Mouse (Mus musculus): ENCODE measurements around the gene Rgs13.

The Rgs13 gene

GRCm38 (mm10) chr1:144177166-144177565 lies at the start of gene Rgs13:
Rgs13 (minus strand) TSS chr1:144177372.
- no peak for DNase-seq (ENCODE audit: low read depth, low spot score)

GRCm38 (mm10) chr1:144215230-144215629 lies 38.1 kb upstream of the Rgs13 start:
- DNase-seq (ENCODE audit: low read depth, low spot score), result peak; percentile 33

- no peak for DNase-seq (ENCODE audit: low read depth, low spot score)
These were observed 33.7 kb upstream of the Rgs13 start for GRCm38 (mm10) chr1:144210912-144211311.

DNA sequence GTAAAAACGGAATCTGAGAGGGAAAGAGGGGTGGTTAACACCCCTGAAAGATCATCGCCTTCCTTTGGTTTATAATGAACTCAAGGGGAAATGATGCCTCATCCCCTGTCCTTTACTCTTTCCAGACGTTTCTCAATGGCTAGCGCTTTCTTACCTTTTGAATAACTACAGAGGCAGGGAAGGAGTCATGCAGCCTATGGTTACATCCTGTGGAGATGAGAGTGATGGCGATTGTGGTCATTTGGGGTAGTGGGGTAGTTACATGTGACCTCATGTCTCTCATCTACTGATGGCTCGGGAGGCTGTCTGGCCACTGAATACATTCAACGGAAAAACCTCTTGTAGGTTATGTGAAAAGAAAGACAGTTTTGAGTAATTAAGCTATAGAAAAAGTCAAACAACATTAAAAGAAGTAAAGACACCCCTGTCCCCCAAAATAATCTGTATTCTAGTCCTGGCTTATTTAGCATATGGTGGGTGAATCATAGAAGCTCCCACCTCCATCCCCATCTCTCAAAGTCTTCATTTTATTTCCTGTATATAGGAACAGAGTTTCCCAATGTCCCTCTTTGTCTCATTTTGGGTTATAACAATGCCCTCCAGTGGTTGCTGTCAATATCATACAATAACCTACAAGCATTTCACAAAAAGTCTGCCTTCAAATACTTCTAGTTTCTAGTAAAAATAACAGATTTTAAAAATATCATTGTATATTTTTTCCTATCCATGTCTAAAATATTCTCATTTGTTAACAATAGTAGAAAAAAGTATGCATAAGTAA lies 29.3 kb upstream of the Rgs13 start:
- DNase-seq (ENCODE audit: low read depth, low spot score), result no peak

DNA sequence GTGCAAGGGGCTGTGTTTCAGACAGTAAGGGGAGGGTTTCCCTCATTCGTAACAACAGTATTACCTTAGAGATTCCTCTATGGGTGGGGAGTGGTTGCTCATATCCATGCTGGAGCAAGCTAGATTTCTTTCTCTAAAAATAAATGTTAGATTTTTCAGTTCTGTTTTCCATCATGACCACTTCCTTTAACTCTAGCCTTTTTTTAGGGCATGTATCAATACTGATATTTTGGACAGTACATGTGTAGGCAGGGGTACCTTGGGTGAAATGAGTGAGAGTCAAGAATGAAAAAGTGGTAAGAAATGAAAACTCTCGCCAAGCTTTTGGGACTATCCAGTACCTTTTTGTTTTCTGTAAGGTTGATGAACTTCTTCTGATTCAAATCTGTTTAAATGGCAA lies 27.6 kb upstream of the Rgs13 start:
- DNase-seq (ENCODE audit: low read depth, low spot score), result no peak

- DNase-seq (ENCODE audit: low read depth, low spot score), result peak; percentile 29
These were observed 25.8 kb upstream of the Rgs13 start for GRCm38 (mm10) chr1:144202939-144203338.

GRCm38 (mm10) chr1:144200496-144200895 lies 23.3 kb upstream of the Rgs13 start:
- DNase-seq (ENCODE audit: low read depth, low spot score), result no peak

DNA sequence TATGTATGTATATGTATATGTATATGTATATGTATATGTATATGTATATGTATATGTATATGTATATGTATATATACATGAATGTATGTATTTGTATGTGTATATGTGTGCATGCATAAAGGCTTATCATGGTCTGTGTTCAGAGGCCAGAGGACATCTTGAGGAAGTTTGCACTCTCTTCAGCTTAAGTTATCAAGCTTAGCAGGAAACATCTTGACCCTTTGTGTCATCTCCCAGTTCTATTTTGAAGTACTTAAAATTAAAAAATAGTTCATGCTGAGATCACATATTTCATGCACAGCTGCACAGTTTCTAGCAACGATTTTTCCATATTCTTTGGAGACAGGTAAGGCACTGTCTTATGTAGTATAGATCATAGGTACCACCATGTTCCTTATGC lies 22.4 kb upstream of the Rgs13 start:
- DNase-seq (ENCODE audit: low read depth, low spot score), result no peak

DNA sequence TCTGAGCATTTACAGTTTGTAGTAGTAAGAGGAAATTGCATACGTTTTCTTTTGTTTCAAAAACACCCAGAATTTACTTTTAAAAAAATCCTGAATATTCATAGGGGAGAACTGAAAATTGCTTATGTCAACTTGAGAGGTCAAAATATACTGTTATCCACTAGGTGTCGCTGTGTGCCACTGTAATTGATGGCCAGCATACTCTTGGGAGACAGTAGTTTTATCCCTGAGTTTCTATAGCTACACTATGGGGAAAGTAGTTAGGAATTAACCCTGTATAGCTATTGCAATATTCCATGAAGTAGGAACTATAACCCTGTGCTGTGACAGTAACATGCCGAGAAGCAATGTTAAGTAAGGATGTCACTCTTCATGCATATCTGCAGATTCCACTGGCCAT lies 20.5 kb upstream of the Rgs13 start:
- peak; percentile 81 for DNase-seq (ENCODE audit: low read depth, low spot score)

- no peak for DNase-seq (ENCODE audit: low read depth, low spot score)
These were observed 9.7 kb upstream of the Rgs13 start for GRCm38 (mm10) chr1:144186655-144187396.

DNA sequence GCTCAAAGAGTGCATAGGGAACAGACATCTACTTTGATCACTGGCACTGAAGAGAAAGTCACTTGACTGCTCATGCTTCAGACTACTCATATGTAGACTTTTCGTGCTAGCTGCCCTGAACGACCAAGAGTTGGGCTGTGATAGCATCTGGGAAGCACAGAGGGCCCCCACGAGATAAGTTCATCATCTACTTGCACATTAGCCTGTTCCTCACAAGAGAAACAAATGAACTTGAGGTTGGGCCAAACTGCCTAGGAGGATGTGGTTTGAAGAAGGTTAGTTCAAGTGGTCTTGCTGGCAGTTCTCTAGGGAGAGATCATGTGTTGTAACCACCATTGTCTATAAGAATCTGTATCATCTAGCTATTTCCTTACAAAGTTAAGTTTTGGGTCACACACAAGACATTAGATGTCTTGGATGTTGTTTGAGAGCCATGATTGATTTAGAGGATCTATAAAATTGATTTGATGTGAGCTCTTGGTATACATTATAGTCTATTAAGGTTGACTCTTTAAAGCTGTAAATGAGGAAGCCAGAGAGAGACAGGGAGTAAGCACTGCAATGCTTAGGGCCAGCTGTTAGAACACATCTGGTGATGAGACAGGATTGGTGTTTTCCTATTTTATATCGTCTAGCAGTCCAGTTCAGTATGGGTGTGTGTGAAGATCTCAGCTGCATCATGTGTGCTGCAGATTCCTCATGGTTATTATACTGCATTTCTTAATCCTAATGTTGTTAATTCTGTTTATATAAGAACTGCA lies 8.0 kb upstream of the Rgs13 start:
- DNase-seq (ENCODE audit: low read depth, low spot score), result no peak

DNA sequence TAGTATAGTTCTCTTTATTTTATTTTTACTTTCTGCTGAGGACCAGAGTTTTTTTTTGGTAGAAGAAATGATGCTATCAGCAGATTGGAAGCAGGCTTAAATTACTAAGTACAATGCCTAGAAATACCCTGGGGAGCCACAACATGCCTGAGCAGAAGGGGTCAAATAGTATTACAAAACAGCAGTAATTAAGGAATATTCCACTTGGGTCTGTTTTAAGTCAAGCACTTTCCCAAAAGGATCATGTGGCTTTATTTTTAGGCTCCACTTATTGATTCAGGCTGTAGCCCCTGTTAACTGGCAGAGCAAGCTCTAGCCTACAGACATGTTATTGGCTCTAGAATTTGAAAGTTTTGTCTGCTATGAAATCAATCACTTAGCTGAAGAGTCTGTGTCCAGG lies 6.5 kb upstream of the Rgs13 start:
- peak; percentile 7 for DNase-seq (ENCODE audit: low read depth, low spot score)

DNA sequence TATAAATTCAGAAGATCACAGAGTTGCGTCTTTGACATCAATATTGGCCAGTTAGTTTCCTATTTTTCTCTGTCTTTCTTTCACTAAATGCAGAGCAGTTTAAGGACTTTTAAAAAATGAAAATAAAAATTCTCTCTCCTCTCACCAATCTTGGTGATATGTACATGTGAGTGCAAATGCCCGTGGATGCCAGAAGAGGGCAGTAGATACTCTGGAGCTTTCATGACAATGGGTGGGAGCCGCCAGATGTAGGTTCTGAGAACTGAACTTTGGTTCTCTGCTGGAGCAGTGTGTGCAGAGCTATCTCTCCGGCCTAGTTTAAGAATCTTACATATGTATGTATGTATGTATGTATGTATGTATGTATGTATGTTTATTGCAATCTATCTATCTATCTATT lies 2.4 kb upstream of the Rgs13 start:
- DNase-seq (ENCODE audit: low read depth, low spot score), result no peak

DNA sequence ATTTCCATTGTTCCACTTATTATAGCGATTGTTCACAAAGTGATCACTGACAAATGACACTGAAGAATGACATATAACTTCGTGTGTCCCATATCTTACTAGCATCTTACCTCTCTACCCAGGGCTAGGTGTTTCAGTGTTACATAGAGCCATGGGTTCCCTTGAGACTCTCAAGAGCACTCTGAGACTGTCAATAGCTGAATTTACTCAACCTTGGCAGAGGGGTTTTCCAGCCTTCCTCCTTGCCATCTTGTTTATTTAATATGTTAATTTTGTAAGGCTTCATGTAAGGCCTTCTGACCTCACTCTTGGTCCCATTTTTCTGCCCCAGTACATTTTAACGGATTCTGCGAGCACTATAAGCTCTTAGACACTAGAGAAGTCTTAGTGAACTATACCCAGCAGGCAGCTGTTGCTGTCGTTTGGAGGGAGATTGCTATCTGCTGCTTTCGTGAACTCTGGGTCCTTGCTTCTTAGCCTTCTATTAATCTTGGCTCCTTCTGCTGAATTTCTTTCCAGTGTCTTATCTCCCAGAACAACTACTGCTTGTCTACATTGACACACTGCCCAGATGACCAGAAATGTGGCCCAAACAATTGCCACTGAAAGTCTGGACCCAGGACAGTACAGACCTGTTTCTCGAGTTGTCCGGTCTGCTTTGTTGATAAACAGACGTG lies 1.2 kb upstream of the Rgs13 start:
- DNase-seq (ENCODE audit: low read depth, low spot score), result no peak

DNA sequence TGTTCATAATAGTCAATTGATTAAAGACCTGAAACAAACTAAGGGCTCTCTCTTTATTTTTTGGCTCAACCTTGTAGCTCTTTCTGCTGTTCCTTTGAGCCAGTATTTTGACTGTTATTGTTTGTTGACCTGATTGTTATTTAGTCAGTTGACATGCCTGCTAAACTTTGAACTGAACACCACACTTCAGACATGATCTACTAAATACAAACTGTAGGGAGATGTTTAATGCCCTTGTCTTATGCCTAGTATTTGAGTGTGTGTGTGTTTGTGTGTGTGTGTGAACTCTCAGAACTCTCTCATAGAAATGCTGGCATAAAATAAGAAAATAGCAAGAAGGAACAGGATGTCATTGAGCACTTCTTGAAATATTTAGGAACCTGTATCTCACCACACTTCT lies 448 bp upstream of the Rgs13 start:
- no peak for DNase-seq (ENCODE audit: low read depth, low spot score)

GRCm38 (mm10) chr1:144174760-144175159 lies 2.4 kb downstream of the Rgs13 start:
- no peak for DNase-seq (ENCODE audit: low read depth, low spot score)

GRCm38 (mm10) chr1:144173568-144174036 lies 3.6 kb downstream of the Rgs13 start:
- DNase-seq (ENCODE audit: low read depth, low spot score), result no peak

DNA sequence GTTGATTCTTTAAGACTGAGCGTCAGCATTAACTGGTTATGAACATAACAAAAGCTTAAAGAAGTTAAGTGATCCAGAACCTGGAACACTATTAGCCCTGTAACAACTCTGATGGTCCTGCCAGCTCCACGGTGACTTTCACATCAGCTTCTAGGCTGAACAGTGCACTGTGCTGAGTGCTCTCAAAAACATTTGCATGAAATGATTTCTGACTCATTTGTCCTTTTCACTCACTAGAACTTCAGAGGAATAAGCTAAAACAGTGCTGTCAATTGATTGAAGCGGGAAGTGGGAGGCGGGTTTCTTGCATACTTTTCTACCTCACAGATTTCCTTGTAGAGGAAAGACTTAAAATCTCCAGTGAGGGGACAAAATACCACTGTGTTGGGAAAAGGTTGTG lies 8.3 kb downstream of the Rgs13 start:
- no peak for DNase-seq (ENCODE audit: low read depth, low spot score)

DNA sequence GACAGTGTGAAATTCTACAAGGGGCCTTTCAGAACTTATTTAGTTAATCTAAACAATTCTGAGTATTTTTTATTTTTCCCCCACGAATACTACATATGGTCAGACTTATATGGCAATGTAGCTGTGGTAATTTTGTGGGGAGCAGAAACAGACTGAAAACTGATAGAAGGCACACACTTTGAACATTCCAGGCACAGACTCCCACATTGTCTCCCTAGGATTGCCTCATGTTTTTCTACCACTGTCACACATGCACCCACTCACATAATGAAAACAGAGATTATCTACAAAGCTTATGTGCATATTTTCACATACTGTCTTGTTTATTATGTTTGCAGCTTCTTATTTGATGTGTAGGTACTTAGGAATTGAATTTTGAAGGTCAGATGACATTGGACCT lies 9.4 kb downstream of the Rgs13 start:
- no peak for DNase-seq (ENCODE audit: low read depth, low spot score)

DNA sequence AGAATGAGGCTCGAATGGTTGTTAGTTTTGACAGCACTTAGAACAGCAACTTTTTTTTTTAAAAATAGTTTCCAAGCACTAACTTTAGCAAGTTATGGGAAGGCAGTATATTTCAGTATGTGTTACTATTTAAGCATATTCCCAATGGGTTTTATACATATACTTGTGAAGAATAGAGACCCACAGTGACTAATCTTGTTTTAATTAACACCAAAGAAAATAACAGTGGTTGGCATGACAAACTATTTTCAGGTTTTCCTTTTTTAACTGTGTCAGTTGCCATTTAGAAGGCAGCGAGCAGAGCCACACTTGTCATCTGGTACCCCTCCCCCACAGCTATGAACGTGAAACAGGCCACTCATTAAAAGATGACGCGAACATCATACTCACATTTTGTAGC lies 10.3 kb downstream of the Rgs13 start:
- no peak for DNase-seq (ENCODE audit: low read depth, low spot score)

- DNase-seq (ENCODE audit: low read depth, low spot score), result no peak
These were observed 10.9 kb downstream of the Rgs13 start for GRCm38 (mm10) chr1:144166275-144166674.

GRCm38 (mm10) chr1:144152526-144152925 lies 24.6 kb downstream of the Rgs13 start:
- no peak for DNase-seq (ENCODE audit: low read depth, low spot score)

Measured in 3T3-L1 (cell line).